Mouse (Mus musculus) thymus, adult 2 months (tissue): Measurements from ENCODE around the gene Csf1.

Experiments used
- CTCF ChIP-seq: fragments of 200-500 bp; IDR thresholded peaks from 2 replicates; pipeline ENCODE4 v1.5.1; 2012; ENCODE audit warnings: mild to moderate bottlenecking, control low read depth, low read length, moderate library complexity, borderline replicate concordance; ENCODE audit not compliant: control insufficient read depth, poor library complexity, insufficient read depth; ENCODE audit errors: extremely low read depth
- POLR2A ChIP-seq: fragments of 200-500 bp; IDR thresholded peaks from 2 replicates; pipeline ENCODE4 v1.6.1; 2012; ENCODE audit warnings: mild to moderate bottlenecking, low read length, control low read depth, moderate library complexity; ENCODE audit not compliant: control insufficient read depth, poor library complexity, insufficient read depth; ENCODE audit errors: extremely low read depth

GRCm38 (mm10) chr3:107757365-107758129, 2.7 kb downstream of the Csf1 start:
- TF ChIP-seq CTCF (no peak), POLR2A (no peak)
